Mouse (Mus musculus) lung, adult 2 months (tissue): ENCODE data around the gene Rell1. TPM values are rescaled to one million over a fixed set of nuclear protein-coding genes. Genes with fewer than 3 reads are reported as not detected.

Experiments
- DNase-seq: peaks from one replicate; pipeline ENCODE4 v3.0.0; 2022
- H3K4me1 ChIP-seq: fragments of 200-500 bp; 2 replicates; pipeline ENCODE4 v1.6.1; 2011; ENCODE audit warnings: low read length; ENCODE audit not compliant: control insufficient read depth, insufficient read depth
- H3K4me3 ChIP-seq: fragments of 200-500 bp; replicated peaks from 2 replicates; pipeline ENCODE3; 2011; ENCODE audit warnings: low read depth, mild to moderate bottlenecking, control low read depth, low read length; ENCODE audit errors: extremely low read depth
- CTCF ChIP-seq: fragments of 200-500 bp; IDR thresholded peaks from 2 replicates; pipeline ENCODE4 v1.5.1; 2011; ENCODE audit warnings: mild to moderate bottlenecking, low read length, control low read depth; ENCODE audit not compliant: insufficient read depth
- POLR2A ChIP-seq: fragments of 200-500 bp; IDR thresholded peaks from 2 replicates; pipeline ENCODE4 v1.6.1; 2011; ENCODE audit warnings: low read depth, mild to moderate bottlenecking, control low read depth, low read length, borderline replicate concordance; ENCODE audit errors: extremely low read depth
- WGBS: fragments of 180-500 bp; shearing (Covaris S2); methylation state at CpG from one replicate; pipeline ENCODE4 v1.1.7; 2018; 5-methylcytosine and 5-hydroxymethylcytosine counted together
- polyA plus RNA-seq: library from polyadenylated mRNA; depleted of rRNA; stranded (reverse); fragments of >200 nt; gene quantifications from 2 replicates; pipeline ENCODE4 v1.2.3, GENCODE M21; 2012

The Rell1 gene
- polyA plus RNA-seq, 1 experiment: 13.5 TPM

- Histone ChIP-seq H3K4me3 (no peak overlapping the region), H3K4me1 (peaks cover 11% of the 10 kb centered on the region)
- 89% methylated on average over 6 of the region's 6 CpGs for WGBS
- no peak for TF ChIP-seq POLR2A
- no peak for TF ChIP-seq CTCF
- no peak for DNase-seq
Measured at GRCm38 (mm10) chr5:63935581-63935980, 33.1 kb downstream of the Rell1 start.

- whole genome bisulfite sequencing: 45% methylated on average over 10 of the region's 10 CpGs
- Histone ChIP-seq H3K4me3 (no peak overlapping the region), H3K4me1 (peaks cover 8% of the 10 kb centered on the region)
- no peak for DNase-seq
- TF ChIP-seq CTCF: no peak
Measured at GRCm38 (mm10) chr5:63932829-63933228, 35.9 kb downstream of the Rell1 start.

- H3K4me3 ChIP-seq: no peak overlapping the region
- no peak for TF ChIP-seq POLR2A
- TF ChIP-seq CTCF: no peak
- no peak for DNase-seq
- 70% methylated on average over 4 of the region's 4 CpGs for WGBS
- H3K4me1 ChIP-seq: peaks cover 6% of the 10 kb centered on the region
Measured at GRCm38 (mm10) chr5:63930824-63931358, 37.8 kb downstream of the Rell1 start.

- Histone ChIP-seq H3K4me1 (no peaks in the 10 kb centered on the region), H3K4me3 (no peak overlapping the region)
- TF ChIP-seq CTCF: no peak
- no peak for DNase-seq
- 88% methylated on average over 14 of the region's 14 CpGs for WGBS
Measured at GRCm38 (mm10) chr5:63925035-63925628, 43.6 kb downstream of the Rell1 start.

GRCm38 (mm10) chr5:63923305-63924025 is 45.2 kb downstream of the Rell1 start:
- DNase-seq: no peak
- Histone ChIP-seq H3K4me1 (no peaks in the 10 kb centered on the region; the same call in 1 of the 2 replicates), H3K4me3 (no peak overlapping the region)
- TF ChIP-seq POLR2A (no peak), CTCF (no peak)
- 54% methylated on average over 13 of the region's 13 CpGs for WGBS

- DNase-seq: no peak
- H3K4me1 ChIP-seq: peaks cover 3% of the 10 kb centered on the region; the same call in 1 of the 2 replicates
- WGBS: 56% methylated on average over 4 of the region's 4 CpGs
- TF ChIP-seq CTCF: no peak
- TF ChIP-seq POLR2A: no peak
- H3K4me3 ChIP-seq: no peak overlapping the region
Measured at GRCm38 (mm10) chr5:63918201-63918600, 50.5 kb downstream of the Rell1 start.

- TF ChIP-seq CTCF (no peak), POLR2A (no peak)
- 93% methylated on average over 10 of the region's 10 CpGs for WGBS
- no peak overlapping the region for H3K4me3 ChIP-seq
Measured at GRCm38 (mm10) chr5:63916457-63917139, 52.1 kb downstream of the Rell1 start.

GRCm38 (mm10) chr5:63914896-63915295 is 53.8 kb downstream of the Rell1 start:
- no peak for DNase-seq
- H3K4me1 ChIP-seq: peaks cover 3% of the 10 kb centered on the region; the same call in 1 of the 2 replicates
- H3K4me3 ChIP-seq: no peak overlapping the region
- TF ChIP-seq CTCF (no peak), POLR2A (no peak)
- 41% methylated on average over 1 of the region's 1 CpGs for WGBS

More at GRCm38 (mm10) chr5:63916457-63917139, 52.1 kb downstream of the Rell1 start:
- DNase-seq: no peak
- peaks cover 3% of the 10 kb centered on the region; the same call in 1 of the 2 replicates for H3K4me1 ChIP-seq

- WGBS: 77% methylated on average over 10 of the region's 10 CpGs
- Histone ChIP-seq H3K4me1 (peaks cover 2% of the 10 kb centered on the region; the same call in 1 of the 2 replicates), H3K4me3 (no peak overlapping the region)
- TF ChIP-seq CTCF (no peak), POLR2A (no peak)
- no peak for DNase-seq
Measured at GRCm38 (mm10) chr5:63910171-63910960, 58.3 kb downstream of the Rell1 start.
